Mouse (Mus musculus) embryonic facial prominence, embryonic 11.5 days (tissue): ENCODE data around the gene Muc20. TPM values are rescaled to one million over a fixed set of nuclear protein-coding genes. Genes with fewer than 3 reads are reported as not detected.

Source experiments
- ATAC-seq: fragments of 200-750 bp; cut with Nextera tagmentation; replicated peaks from 2 replicates; pipeline ENCODE4 v1.8.0; 2017; ENCODE audit warnings: low read depth; ENCODE audit not compliant: insufficient number of reproducible peaks, low FRiP score, low TSS enrichment
- DNase-seq: peaks from one replicate; pipeline ENCODE4 v3.0.0-alpha.2; 2015; ENCODE audit warnings: low spot score
- H3K27ac ChIP-seq: fragments of 300-500 bp; sonication (generic); replicated peaks from 2 replicates; pipeline ENCODE4 v1.5.1; 2014; ENCODE audit warnings: mild to moderate bottlenecking, low read depth, low read length, control low read depth
- H3K27me3 ChIP-seq: fragments of 300-500 bp; sonication (generic); 2 replicates; pipeline ENCODE4 v1.6.1; 2014; ENCODE audit warnings: mild to moderate bottlenecking, low read length, moderate library complexity, mixed read lengths; ENCODE audit not compliant: control insufficient read depth, insufficient read depth
- H3K36me3 ChIP-seq: fragments of 300-500 bp; sonication (generic); replicated peaks from 2 replicates; pipeline ENCODE4 v1.6.1; 2014; ENCODE audit warnings: low read depth, mild to moderate bottlenecking, low read length, moderate library complexity, mixed read lengths; ENCODE audit not compliant: control insufficient read depth, insufficient read depth
- H3K4me1 ChIP-seq: fragments of 300-500 bp; sonication (generic); 2 replicates; pipeline ENCODE4 v1.6.1; 2014; ENCODE audit warnings: low read length, mixed read lengths; ENCODE audit not compliant: control insufficient read depth, insufficient read depth
- H3K4me2 ChIP-seq: fragments of 300-500 bp; sonication (generic); 2 replicates; pipeline ENCODE4 v1.6.1; 2014; ENCODE audit warnings: low read depth, mild to moderate bottlenecking, control low read depth, low read length, moderate library complexity
- H3K4me3 ChIP-seq: fragments of 300-500 bp; sonication (generic); 2 replicates; pipeline ENCODE4 v1.5.1; 2014; ENCODE audit warnings: low read depth, low read length, control low read depth
- H3K9ac ChIP-seq: fragments of 300-500 bp; sonication (generic); replicated peaks from 2 replicates; pipeline ENCODE4 v1.6.1; 2014; ENCODE audit warnings: mild to moderate bottlenecking, control low read depth, low read length
- H3K9me3 ChIP-seq: fragments of 300-500 bp; sonication (generic); replicated peaks from 2 replicates; pipeline ENCODE4 v1.6.1; 2016; ENCODE audit warnings: mild to moderate bottlenecking, low read length, inconsistent platforms, mixed read lengths; ENCODE audit not compliant: control insufficient read depth
- WGBS: fragments of 180-500 bp; shearing (Covaris S2); extraction: QIAGEN DNeasy Blood & Tissue Kit; methylation state at CpG from one replicate; pipeline ENCODE4 v1.1.7; 2014; 5-methylcytosine and 5-hydroxymethylcytosine counted together
- polyA plus RNA-seq: library from polyadenylated mRNA; unstranded; fragments of >200 nt; fragmentation: Nextera tagmentation; extraction: Ambion mirVana; gene quantifications from 2 replicates; pipeline ENCODE4 v1.2.1, GENCODE M21; 2014

Muc20 gene
- polyA plus RNA-seq, 1 experiment from 2014 or later, result not detected

GRCm38 (mm10) chr16:32733213-32733612 lies 64.0 kb downstream of the Muc20 start:
- DNase-seq (no peak), ATAC-seq (no peak)
- Histone ChIP-seq H3K9ac (no peak overlapping the region), H3K27me3 (no peaks in the 10 kb centered on the region), H3K27ac (no peak overlapping the region), H3K4me1 (no peaks in the 10 kb centered on the region), H3K4me2 (no peak overlapping the region), H3K36me3 (no peaks in the 10 kb centered on the region), H3K4me3 (no peak overlapping the region), H3K9me3 (no peaks in the 10 kb centered on the region)
- WGBS, result 95% methylated on average over 3 of the region's 3 CpGs

GRCm38 (mm10) chr16:32728730-32729129 lies 68.5 kb downstream of the Muc20 start:
- DNase-seq (no peak), ATAC-seq (no peak)
- no peak overlapping the region for H3K4me3 ChIP-seq
- H3K9ac ChIP-seq, result no peak overlapping the region
- H3K36me3 ChIP-seq, result no peaks in the 10 kb centered on the region
- no peaks in the 10 kb centered on the region for H3K9me3 ChIP-seq
- no peak overlapping the region for H3K27ac ChIP-seq
- no peaks in the 10 kb centered on the region for H3K27me3 ChIP-seq
- no peak overlapping the region for H3K4me2 ChIP-seq
- no peaks in the 10 kb centered on the region for H3K4me1 ChIP-seq
- WGBS, result 75% methylated on average over 1 of the region's 1 CpGs

- Histone ChIP-seq H3K27me3 (no peaks in the 10 kb centered on the region), H3K27ac (no peak overlapping the region), H3K4me3 (no peak overlapping the region), H3K9ac (no peak overlapping the region), H3K4me1 (no peaks in the 10 kb centered on the region), H3K4me2 (no peak overlapping the region), H3K36me3 (no peaks in the 10 kb centered on the region), H3K9me3 (no peaks in the 10 kb centered on the region)
- no peak for ATAC-seq
- DNase-seq, result no peak
These were observed 69.0 kb downstream of the Muc20 start for GRCm38 (mm10) chr16:32728240-32728639.

Other genes with a start within 250 kb of the Muc20 start
- gene Tfrc, start 188.5 kb downstream of the Muc20 start, polyA plus RNA-seq, result 57.9 and 63.2 TPM in 2 replicates
- 5.3 and 5.8 TPM in 2 replicates for gene Tnk2, start 153.6 kb downstream of the Muc20 start, polyA plus RNA-seq
- 0.28 TPM in 1 of 2 replicates, not detected in the other for gene Muc4, start 61.5 kb downstream of the Muc20 start, polyA plus RNA-seq
- gene Smbd1, start 13.0 kb upstream of the Muc20 start, polyA plus RNA-seq, result not detected in 2 replicates
- 147 and 156 TPM in 2 replicates for gene Fyttd1, start 80.1 kb upstream of the Muc20 start, polyA plus RNA-seq
- gene Rubcn, start 80.3 kb upstream of the Muc20 start, polyA plus RNA-seq, result 10.5 and 12.7 TPM in 2 replicates
- 31.7 and 32.2 TPM in 2 replicates for gene Lrch3, start 116.7 kb upstream of the Muc20 start, polyA plus RNA-seq